Mouse (Mus musculus) liver, embryonic 14.5 days (tissue): Measurements from ENCODE around the gene Fam217a. TPM values are rescaled to one million over a fixed set of nuclear protein-coding genes. Genes with fewer than 3 reads are reported as not detected.
"Not testable (repeated sequence)": the region's sequence is repeated elsewhere in the genome, so short reads cannot be mapped to it uniquely, and the experiment has no call there.

ENCODE experiments used
- ATAC-seq: fragments of 200-750 bp; cut with Nextera tagmentation; 2 replicates; pipeline ENCODE4 v1.8.0; 2017; ENCODE audit warnings: moderate number of reproducible peaks, mild to moderate bottlenecking, moderate library complexity; ENCODE audit not compliant: insufficient read depth
- DNase-seq, 3 experiments: peaks; one replicate each; pipeline ENCODE4 v3.0.0-alpha.2; 2012 to 2013; ENCODE audit warnings: low read depth in 3 of 3, low spot score in 3 of 3
- H3K27ac ChIP-seq: fragments of 300-500 bp; sonication (generic); 2 replicates; pipeline ENCODE4 v1.5.1; 2014; ENCODE audit warnings: moderate library complexity, mild to moderate bottlenecking, control low read depth, inconsistent platforms
- H3K27me3 ChIP-seq: fragments of 300-500 bp; sonication (generic); 2 replicates; pipeline ENCODE4 v1.6.1; 2014; ENCODE audit warnings: mild to moderate bottlenecking, low read length, moderate library complexity; ENCODE audit not compliant: control insufficient read depth, insufficient read depth
- H3K36me3 ChIP-seq: fragments of 300-500 bp; sonication (generic); replicated peaks from 2 replicates; pipeline ENCODE4 v1.6.1; 2014; ENCODE audit warnings: low read depth; ENCODE audit not compliant: control insufficient read depth, insufficient read depth
- H3K4me1 ChIP-seq, 2 experiments: fragments of 200-500 bp in 1 of 2; fragments of 300-500 bp in 1 of 2; sonication (generic) in 1 of 2; replicated peaks; 2 replicates each; pipeline ENCODE4 v1.6.1; 2012 to 2014; ENCODE audit warnings: antibody characterized with exemption in 1 of 2, inconsistent platforms in 1 of 2, low read length in 1 of 2; ENCODE audit not compliant: control insufficient read depth in 2 of 2, insufficient read depth in 2 of 2
- H3K4me2 ChIP-seq: fragments of 300-500 bp; sonication (generic); 2 replicates; pipeline ENCODE4 v1.6.1; 2014; ENCODE audit warnings: low read depth, mild to moderate bottlenecking, control low read depth, moderate library complexity
- H3K4me3 ChIP-seq, 2 experiments: fragments of 200-500 bp in 1 of 2; fragments of 300-500 bp in 1 of 2; sonication (generic) in 1 of 2; 2 replicates each; pipeline ENCODE4 v1.5.1; 2012 to 2014; ENCODE audit warnings: low read depth in 2 of 2, low read length in 2 of 2, mild to moderate bottlenecking in 2 of 2, control low read depth in 1 of 2, inconsistent platforms in 1 of 2, moderate library complexity in 1 of 2; ENCODE audit not compliant: insufficient read depth in 1 of 2
- H3K9ac ChIP-seq: fragments of 300-500 bp; sonication (generic); replicated peaks from 2 replicates; pipeline ENCODE4 v1.6.1; 2014; ENCODE audit warnings: mild to moderate bottlenecking, control low read depth, moderate library complexity
- H3K9me3 ChIP-seq: fragments of 300-500 bp; sonication (generic); 2 replicates; pipeline ENCODE4 v1.6.1; 2016; ENCODE audit warnings: low read length, mixed read lengths; ENCODE audit not compliant: control insufficient read depth
- CTCF ChIP-seq: IDR thresholded peaks from 2 replicates; pipeline ENCODE4 v1.5.1; 2016; ENCODE audit warnings: antibody characterized with exemption, low read depth, control low read depth
- EP300 ChIP-seq: IDR thresholded peaks from 2 replicates; pipeline ENCODE4 v1.6.1; 2016; ENCODE audit warnings: antibody characterized with exemption, low read depth
- WGBS: fragments of 180-500 bp; shearing (Covaris S2); extraction: QIAGEN DNeasy Blood & Tissue Kit; methylation state at CpG from one replicate; pipeline ENCODE4 v1.1.7; 2014; ENCODE audit not compliant: insufficient replicate concordance; 5-methylcytosine and 5-hydroxymethylcytosine counted together
- polyA plus RNA-seq, 2 experiments: library from polyadenylated mRNA; depleted of rRNA in 1 of 2; stranded (reverse) in 1 of 2; unstranded in 1 of 2; fragments of >200 nt; fragmentation: Nextera tagmentation in 1 of 2; extraction: Ambion mirVana in 1 of 2; gene quantifications; 2 replicates each; pipeline versions ENCODE4 v1.2.1 to v1.2.3; 2012 to 2014

Fam217a gene
- polyA plus RNA-seq, 2 experiments = 0.09 to 0.17 TPM

DNA sequence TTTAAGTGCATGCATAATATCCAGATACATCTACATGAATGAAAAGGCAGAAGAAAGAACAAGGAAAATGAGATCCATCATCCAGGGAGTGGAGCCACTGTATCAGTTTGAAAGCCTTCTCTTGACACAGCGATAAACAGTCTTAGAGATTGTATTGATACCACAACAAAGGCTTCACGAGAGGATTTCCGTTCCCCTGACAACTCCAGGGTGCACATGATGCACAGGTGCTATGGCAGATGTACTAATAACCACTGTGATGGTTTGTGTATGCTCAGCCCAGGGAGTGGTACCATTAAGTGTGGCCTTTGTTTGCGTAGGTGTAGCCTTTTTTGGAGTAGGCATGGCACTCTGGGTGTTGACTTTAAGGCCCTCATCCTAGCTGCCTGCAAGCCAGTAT is 32.8 kb upstream of the Fam217a start:
- no peak overlapping the region for H3K9ac ChIP-seq
- WGBS = 64% methylated on average over 4 of the region's 4 CpGs
- H3K9me3 ChIP-seq = no peaks in the 10 kb centered on the region
- H3K36me3 ChIP-seq = no peaks in the 10 kb centered on the region
- H3K4me1 ChIP-seq = peaks cover 0 to 2% of the 10 kb centered on the region in 2 experiments; a peak in 1 of 4 replicates
- no peak overlapping the region for H3K4me3 ChIP-seq
- DNase-seq (no peak), ATAC-seq (no peak)
- no peak overlapping the region for H3K27ac ChIP-seq
- TF ChIP-seq EP300 (no peak), CTCF (no peak)
- no peak overlapping the region for H3K4me2 ChIP-seq
- no peaks in the 10 kb centered on the region for H3K27me3 ChIP-seq

DNA sequence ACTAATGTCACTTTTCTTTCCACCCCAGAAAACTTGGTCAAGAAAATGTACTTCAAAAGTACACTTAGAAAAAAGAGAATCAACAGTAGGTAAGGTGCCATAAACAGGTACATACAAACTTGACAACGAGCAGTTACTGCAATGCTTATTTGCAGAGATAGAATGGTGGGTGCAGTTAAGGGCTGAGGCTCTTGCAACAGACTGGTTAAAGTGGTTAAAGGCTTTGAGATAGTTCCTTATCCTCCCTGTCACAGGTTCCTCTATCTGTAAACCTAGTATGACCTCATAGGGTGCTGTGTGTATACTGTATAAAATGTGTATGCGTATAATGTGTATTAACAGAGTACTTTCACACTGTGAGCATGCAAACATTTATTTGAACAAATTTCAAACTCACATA is 27.3 kb upstream of the Fam217a start:
- ATAC-seq = peak; percentile 33; the same call in 1 of the 2 replicates
- not testable (repeated sequence) for H3K4me2 ChIP-seq

DNA sequence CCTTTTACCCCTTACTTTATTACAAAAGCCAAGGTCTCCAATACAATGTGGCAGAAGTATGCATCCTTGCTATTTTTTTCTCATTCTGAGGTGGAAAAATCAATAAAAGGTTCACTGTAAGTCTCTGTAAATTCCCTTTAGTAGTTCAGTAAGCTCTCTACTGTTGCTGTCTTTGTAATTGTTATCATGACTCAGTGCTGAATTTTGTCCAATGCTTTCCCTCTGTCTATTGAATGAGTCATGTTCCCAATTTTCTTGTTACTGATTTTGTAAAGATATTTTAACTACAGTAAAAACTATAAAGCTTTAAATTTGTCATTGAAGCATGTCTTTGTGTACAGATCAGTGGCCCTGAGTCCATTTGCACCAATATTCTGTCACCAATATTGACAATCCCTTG is 18.3 kb upstream of the Fam217a start:
- no peak overlapping the region for H3K9ac ChIP-seq
- no peaks in the 10 kb centered on the region for H3K27me3 ChIP-seq
- no peak for ATAC-seq
- H3K4me1 ChIP-seq = no peaks in the 10 kb centered on the region
- no peak overlapping the region for H3K27ac ChIP-seq
- H3K4me2 ChIP-seq = no peak overlapping the region
- no peak for TF ChIP-seq EP300
- no peak for TF ChIP-seq CTCF
- DNase-seq = no peak
- H3K4me3 ChIP-seq = no peak overlapping the region
- no peaks in the 10 kb centered on the region for H3K36me3 ChIP-seq
- H3K9me3 ChIP-seq = no peaks in the 10 kb centered on the region

More for the DNA sequence above, 27.3 kb upstream of the Fam217a start:
- H3K36me3 ChIP-seq, H3K9me3 ChIP-seq, H3K27ac ChIP-seq, H3K4me3 ChIP-seq, DNase-seq, H3K4me1 ChIP-seq, H3K27me3 ChIP-seq, H3K9ac ChIP-seq: not testable (repeated sequence)
- 27% methylated on average over 2 of the region's 2 CpGs for WGBS

DNA sequence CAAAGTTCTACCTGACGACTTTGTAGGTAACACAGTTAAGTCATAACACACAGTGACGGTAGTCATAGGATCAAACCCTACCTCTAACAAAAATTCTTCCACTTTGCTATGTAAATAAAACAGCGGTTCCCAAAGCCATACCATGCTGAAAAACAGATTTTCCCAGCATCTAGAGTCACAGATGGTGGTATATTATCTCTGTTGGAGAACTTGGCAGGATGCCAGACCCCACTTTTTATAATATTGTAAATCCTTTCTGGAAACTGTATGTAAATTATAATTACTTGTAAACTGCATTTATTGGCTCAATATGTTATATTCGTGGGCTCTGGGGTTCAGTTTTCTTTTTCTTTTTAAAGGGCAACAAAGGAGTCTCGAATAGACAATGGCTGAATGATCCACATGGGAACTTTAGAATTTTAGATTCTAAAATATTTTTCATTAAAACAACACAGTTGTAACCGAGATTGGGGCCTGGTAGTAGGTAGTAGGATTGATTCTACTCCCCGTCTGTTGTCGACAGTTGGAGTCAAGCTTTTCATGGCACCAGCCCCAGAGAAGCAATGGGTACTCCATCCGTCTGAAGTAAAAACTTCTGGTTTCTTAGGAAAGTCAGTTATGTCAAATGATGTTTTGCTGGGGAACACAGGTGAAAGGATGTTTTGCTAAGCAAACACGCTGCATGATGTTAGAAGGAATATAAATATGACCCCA is 11.0 kb upstream of the Fam217a start:
- 63% methylated on average over 10 of the region's 10 CpGs for WGBS
- H3K36me3 ChIP-seq = no peaks in the 10 kb centered on the region
- H3K4me2 ChIP-seq = no peak overlapping the region
- no peak overlapping the region for H3K4me3 ChIP-seq
- no peaks in the 10 kb centered on the region for H3K27me3 ChIP-seq
- no peaks in the 10 kb centered on the region for H3K9me3 ChIP-seq
- H3K27ac ChIP-seq = no peak overlapping the region
- TF ChIP-seq EP300 = no peak
- no peak for TF ChIP-seq CTCF
- H3K4me1 ChIP-seq = no peaks in the 10 kb centered on the region
- DNase-seq (no peak), ATAC-seq (no peak)
- no peak overlapping the region for H3K9ac ChIP-seq

DNA sequence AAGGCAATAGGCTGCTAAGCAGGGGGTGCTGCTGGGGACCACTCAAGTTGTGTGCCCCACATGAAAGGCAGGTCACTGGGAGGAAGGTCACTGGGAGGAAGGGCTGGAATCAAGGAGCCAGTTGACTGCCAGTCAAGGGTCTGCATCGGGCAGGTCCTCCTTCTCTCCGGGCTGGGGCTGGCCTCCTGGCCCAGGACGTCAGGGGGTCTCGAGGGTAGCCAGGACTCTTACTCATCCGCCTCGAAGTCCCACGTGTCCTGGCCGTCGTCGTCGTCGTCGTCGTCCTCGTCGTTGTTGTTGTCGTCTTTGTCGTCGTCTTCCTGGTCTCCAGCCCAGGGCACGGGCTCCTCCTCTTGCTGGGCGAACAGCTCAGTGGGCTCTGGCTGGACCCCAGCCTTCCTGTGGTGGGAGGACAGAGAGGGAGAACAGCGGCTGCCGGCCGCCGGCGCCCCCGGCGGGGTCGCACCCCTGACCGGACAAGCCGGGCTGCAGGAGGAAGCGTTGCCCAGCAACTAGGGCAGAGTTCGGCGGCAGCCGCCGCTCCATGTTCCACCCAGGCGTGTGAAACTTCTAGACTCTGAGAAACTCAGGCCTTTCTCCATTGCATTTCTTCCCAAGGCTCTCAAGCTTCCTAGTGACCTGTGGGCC is 7.5 kb downstream of the Fam217a start:
- Histone ChIP-seq H3K27ac (no peak overlapping the region), H3K9ac (no peak overlapping the region), H3K4me3 (peak overlapping the region in 1 of 2 experiments; percentile 8; a peak in 2 of 4 replicates), H3K9me3 (no peaks in the 10 kb centered on the region), H3K4me2 (peak overlapping the region; percentile 35), H3K4me1 (no peaks in the 10 kb centered on the region), H3K36me3 (no peaks in the 10 kb centered on the region), H3K27me3 (no peaks in the 10 kb centered on the region)
- no peak for DNase-seq
- TF ChIP-seq EP300 (no peak), CTCF (no peak)
- no peak for ATAC-seq
- WGBS = 34% methylated on average over 37 of the region's 37 CpGs
